Mouse (Mus musculus): ENCODE results near the gene Skp1a. TPM values are rescaled to one million over a fixed set of nuclear protein-coding genes. Genes with fewer than 3 reads are reported as not detected.

Gene Skp1a
- total RNA-seq, 2 experiments from 2014 or later = 239 to 266 TPM

DNA sequence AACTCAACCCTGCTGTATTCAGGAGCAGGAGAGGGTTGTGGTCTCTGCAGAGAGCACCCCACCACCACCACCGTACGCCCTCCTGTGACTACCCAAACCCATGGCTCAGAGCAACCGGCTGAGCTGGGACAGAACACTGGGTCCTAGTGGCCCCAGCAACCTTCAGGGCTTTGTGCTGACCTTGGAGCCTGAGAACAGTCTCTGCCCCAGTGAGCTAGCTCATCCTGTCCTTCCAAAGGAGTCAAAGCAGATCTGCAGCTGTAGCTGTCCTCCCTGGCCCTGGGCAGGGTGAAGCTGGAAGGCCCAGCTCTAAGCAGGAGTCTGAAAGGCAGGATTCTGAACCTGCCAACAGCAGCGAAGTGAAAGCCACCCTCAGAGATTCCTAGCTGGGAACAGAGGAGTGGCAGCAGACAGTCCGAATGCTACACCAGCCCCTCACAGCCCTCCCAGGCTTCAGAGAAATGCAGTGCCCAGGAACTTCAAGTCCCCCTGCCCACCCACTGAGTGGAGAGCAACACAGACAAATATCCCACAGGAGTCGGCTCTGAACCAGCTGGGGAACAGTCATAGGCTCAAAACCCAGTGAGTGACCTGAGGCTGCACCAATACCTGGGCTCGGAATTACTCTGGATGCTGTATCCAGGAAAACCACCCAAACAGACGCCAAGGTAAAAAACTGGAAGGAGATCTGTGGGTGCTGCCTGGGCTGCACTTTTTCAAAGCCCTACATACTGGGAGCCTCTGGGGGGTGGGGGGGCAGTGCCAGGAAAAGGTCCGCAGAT lies 44.2 kb downstream of the Skp1a start:
- intact Hi-C loops (cut with DNase I) = no loop called here

DNA sequence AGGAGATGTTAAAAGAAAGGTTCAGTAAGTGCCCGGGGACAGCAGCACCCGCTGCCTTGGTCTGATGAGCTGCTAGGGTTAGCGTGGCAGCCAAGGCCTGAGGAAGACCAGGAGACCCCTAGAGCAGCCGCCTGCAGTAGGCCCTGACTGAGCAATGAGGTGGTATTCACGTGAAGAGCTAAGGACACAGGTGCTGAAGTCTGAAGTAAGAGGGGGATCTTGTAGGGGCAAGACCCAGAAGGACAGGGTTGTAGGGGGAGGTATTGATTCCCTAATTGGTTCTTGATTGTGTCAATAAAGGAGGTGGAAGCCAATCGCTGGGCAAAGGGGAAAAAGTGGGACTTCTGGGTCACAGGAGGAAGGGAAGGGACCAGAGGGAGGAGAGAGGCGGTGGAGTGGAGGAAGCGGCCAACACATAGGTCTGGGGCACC lies 45.2 kb downstream of the Skp1a start:
- no peak for DNase-seq
- intact Hi-C loops (cut with DNase I) = no loop called here

More for the DNA sequence above, 44.2 kb downstream of the Skp1a start:
- no peak for DNase-seq

DNA sequence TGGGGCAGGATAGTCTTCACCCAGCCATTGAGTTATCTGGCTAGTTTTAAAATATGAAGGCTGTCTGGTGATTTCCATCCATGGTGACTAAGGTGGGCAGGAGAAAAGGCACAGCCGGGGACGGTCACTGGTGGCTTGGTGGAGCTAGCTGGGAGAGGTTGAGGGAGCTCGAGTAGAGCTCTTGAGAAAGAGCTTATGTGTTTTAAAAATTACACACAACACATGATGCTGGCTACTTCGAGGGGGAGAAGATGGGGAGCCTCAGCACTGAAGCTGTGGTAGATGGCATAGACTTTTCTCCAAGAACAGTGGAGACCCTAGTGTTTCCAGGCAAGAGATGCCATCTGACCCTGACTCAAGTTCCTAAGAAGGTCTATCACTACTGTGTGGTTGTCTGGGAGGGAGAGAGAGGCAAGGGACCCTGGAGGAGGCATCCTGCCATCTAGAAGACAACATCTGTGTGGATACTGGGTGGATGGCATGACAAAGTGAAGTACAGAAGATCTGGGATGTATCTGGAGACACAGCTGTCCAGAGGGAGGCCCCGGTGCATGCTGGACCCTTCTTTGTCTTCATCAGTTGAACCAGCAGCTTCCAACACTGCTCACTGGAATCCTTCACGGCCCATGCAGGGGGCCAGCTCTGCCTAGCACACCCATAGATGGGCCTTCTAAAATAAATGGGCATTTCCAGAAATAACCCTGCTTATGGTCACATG lies 45.8 kb downstream of the Skp1a start:
- intact Hi-C loops (cut with DNase I) = no loop called here

DNA sequence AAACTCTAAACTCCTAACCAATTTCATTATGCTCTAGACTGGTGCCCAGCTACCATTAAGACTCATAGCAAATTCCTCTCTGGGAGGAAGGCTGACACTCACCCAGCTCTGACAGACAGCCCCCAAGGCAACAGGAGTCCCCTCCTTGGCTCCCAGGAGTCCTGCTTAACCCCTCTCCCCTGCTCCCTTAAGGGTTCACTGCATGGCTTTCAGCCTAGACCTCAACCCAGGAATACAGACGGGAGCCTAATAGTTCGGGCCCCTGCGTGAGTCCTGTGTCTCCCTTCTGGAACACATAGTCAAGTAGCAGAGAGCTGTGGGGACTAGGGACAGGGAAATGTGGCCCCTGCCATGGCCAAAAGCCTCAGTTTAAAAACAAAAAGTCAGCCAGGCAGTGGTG lies 46.4 kb downstream of the Skp1a start:
- DNase-seq = no peak
- intact Hi-C loops (cut with DNase I) = no loop called here

More for the DNA sequence above, 45.8 kb downstream of the Skp1a start:
- DNase-seq = no peak

DNA sequence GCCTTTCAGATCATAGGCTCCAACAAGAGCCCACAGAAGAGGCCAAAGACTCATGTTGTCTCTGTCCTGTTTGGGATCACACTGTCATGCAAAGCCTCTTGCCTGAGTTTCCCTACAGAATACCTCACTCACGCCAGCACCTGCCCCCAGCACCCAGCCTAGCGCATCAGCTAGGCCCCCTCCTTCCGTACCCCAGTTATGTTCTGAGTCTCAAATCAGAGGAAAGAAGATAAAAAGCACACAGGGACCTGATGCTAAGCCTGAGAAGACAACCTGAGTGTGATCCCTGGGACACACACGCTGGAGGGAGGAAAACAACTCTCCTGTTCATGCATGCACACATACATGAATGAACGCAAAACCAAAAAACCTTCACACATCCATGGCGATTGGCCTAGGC lies 47.2 kb downstream of the Skp1a start:
- intact Hi-C loops (cut with DNase I) = no loop called here
- no peak for DNase-seq

DNA sequence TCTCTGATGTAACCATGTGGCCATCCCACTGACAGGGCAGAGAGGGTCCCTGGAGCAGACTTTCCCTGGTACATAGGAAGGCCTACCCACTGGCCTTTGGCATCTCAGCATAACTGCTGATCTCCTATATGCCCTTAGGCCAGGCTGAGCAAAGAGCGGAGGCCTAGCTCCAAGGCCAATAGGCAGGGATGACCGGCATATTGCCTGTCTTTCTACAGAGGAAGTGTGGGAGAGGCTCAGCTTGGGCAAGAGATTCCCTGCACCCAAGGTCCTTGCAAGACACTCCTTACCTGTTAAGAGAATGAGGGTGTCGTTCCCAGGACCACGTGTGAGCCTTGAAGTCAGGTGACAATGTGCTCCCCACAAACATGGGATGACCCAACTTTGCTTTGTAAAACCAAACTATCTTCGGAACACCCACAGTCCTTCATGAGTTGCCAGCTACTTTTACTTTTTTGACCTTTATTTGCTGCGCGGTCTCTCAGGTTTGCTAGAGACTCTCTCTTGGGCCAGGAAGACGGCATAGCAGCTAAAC lies 47.9 kb downstream of the Skp1a start:
- no peak for DNase-seq

DNA sequence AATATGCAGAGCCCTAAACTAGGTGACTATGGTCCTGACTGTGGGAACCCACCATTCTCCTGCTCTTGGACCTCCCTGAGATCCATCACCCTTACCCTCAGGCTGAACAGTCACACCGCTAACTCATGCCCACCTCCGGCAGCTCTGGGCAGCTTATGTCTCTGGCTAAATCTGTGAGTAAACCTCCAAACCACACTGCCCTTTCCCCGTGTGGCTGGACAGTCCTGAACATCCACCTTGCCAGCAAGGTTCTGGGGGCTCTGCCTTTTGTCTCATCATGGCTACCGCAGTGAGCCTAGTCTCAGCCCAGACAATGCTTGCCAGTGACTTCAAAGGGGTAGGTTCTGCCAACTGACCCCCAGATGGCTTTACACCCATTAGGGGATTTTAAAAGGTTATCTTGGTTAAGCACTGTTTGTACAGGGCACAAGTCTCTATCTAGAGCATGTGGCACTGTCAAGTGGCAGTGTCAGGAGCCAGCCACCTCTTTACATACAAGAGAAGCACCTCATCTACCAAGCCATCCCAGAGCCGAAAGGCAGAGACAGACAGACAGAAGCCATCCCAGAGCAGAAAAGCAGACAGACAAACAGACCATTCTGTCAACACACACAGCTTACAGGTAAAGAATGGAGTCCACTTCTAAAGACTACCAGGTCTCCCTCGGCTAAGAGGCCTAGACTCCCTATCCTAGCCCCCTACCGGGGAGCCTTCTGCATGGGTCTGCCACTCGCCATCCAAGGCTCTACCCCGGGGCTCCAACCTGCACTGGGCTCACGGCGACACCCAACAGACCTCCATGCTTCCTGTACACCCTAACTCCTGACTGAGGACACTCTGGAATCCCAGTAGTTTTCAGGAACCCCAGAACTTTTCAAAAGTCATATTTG lies 49.0 kb downstream of the Skp1a start:
- DNase-seq = no peak
- intact Hi-C loops (cut with DNase I) = no loop called here

More for the DNA sequence above, 47.9 kb downstream of the Skp1a start:
- intact Hi-C loops (cut with DNase I) = no loop called here

DNA sequence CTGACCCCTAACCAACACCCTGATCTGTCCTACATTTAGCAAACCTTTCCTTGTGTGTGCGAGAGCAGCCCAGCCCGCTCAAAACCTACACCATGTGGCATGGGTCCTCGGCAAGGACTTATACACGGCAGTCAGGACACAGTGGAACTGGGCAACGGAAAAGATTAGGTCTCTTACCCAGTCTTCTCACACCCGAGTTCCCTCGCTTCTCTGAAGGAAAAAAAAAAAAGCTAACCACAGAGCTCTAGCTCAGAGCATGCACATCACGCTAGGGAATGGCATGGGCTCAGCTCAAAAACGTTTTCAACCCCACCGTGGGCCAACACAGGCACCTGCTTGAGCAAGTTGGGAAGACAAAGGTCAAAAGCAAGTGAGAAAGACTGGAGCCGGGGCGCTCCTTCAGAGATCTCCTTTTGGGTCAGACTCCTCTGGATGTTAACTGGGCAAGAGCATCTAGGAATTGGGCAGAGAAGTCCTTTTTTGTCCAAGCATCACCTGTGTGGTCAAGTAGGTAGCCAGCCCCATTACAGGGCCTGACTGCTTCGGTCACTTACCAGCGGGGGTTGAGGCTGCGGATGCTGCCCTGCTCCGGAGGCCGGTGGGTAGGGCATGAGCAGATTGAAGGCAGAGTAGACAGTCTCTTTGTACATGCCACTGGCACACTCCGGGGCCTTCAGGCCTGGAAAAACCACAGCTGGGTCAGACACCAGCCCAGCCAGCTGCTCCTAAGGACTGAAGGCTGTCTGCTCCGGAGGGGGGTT lies 50.0 kb downstream of the Skp1a start:
- no peak for DNase-seq
- intact Hi-C loops (cut with DNase I) = loop anchor here (2.0 kb wide), 2 partner anchors 13 to 15 kb away; no protein-coding TSS in a partner anchor

DNA sequence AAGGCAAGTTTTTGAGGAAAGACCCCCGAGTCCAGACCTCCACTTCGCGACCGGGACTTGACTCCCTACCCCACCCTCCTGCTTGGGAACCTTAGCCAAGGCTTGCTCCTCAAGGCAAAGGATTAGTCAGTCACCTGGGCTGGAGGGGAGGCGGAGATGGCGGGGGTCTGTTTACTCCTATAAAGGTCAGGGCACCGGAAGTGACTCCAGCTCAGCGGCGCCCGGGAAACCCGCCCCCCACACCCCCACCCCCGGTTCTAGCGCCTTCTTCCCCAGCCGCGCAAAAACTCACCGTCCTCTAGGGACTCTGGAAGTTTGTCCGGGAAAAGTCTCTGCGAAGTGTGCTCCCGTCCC lies 50.6 kb downstream of the Skp1a start:
- DNase-seq = no peak
- intact Hi-C loops (cut with DNase I) = loop anchor here (2.0 kb wide), 2 partner anchors 14 kb away; no protein-coding TSS in a partner anchor

DNA sequence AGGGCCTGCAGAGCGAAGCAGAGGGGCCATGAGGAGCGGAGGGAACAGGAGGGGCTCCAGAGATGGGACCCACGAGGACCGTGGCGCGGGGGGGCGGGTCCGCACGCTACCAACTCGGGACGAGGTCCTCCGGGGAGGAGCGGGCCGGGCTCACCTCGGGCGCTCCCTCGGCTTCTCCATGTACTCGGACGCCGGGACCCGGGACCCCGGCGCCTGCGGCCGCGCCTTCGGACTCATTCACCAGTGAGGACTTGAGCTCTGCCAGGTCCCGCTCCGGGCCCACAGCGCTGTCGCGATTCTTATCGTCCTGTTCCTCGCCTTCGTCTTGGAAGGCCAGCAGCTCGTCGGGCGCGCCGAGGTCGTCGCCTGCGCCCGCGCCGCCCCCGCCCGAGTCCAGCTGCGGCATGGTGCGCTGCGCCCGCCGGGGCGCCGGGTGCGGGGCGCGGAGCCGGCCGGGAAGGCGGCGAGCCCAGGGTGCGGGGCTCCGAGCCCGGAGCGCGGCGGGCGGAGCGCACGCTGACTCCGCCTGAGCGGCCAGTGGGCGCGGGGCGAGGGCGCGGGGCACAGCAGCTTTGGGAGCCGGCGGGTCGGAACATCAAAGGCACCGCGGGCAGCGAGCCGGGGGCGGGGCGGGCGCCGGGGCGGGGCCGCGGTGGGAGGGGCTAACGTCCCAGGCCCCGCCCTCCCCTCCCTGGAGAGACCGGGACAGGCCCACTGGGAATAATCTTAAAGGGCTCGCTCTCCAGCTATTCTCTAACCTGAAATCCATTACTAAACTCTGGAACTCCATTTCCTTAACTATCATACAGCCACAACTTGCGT lies 51.2 kb downstream of the Skp1a start, which contains the start of gene Tcf7:
Tcf7 (minus strand) TSS at position 241 of the 822 bp plus-strand sequence.
- intact Hi-C loops (cut with DNase I) = loop anchor here (2.0 kb wide), 2 partner anchors 14 kb away; no protein-coding TSS in a partner anchor
- peak; percentile 64 for DNase-seq

DNA sequence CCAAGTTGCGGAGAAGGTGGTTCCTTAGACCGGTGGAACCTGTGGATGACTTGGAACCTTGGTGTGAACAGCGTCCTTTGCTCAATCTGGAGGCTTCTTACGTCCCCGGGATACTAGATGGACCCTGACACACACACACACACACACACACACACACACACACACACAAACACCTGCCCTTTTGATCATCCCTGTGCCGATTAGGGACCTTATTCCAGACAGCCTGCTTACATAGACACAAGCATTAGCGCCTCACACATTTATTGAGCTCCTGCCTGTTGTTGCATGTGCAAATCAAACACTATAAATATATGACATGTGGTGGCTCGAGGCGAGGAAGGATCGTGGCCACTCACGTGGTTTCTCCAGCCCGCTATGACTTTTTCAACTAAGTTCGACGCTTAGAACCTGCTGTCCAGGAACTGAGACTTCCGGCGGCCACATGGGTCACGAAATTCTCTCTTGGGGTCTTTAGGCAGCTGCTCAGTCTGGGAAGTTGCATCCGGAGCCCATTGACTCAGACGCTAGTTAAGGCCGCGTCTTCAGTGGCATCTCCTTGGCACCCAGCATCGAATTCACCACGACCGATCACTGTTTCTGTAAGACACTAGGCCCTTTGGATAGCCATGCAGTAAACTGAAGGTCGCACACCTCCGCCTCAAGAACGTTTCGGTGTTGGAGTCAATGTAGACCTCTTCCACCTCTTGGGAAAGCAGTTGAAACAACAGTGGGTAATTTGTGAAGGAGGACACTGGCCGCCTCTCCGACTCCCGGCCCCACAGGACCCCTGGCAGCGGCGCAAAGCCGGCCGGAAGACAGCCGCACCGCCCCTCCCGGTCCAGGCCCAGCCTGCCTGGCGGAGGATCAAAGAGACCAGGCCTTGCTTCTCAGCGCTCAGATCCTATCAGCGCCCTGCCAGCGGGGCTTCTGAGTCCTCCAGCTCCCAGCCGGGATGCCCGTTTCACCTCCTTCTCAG lies 52.1 kb downstream of the Skp1a start:
- intact Hi-C loops (cut with DNase I) = loop anchor here (2.0 kb wide), 2 partner anchors 13 to 15 kb away; no protein-coding TSS in a partner anchor
- peak; percentile 63 to 80 for DNase-seq

DNA sequence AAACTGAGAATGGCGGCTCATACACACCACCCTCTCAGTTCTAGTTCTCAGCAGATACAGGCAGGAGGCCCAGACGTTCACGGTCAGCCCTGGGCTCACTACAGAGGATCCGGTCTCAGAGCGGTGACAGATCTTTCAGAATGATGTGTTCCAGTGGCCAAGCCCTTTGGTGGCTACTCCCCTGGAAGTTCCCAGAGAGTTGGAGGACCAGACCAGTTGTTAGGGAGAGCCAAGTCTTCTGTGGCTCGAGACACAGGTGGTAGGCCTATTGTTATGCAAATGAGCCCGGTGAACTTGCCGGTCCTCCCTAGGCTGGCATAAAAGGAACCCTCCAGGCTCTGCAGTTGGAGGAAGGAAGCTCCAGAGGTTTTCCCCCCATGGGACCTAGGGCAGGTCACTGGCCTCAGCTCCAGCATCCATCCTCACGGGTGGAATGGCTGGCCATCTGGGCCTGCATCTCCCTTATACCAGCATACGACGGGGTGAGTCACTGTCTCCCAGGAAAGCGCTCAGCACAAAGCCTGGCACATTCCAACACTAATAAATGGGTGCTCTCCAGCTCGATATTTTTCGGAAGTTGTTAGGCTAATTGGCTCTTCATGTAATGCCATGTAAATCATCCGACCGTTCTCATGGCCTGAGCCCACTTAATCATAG lies 54.6 kb downstream of the Skp1a start:
- no peak for DNase-seq
- intact Hi-C loops (cut with DNase I) = no loop called here

DNA sequence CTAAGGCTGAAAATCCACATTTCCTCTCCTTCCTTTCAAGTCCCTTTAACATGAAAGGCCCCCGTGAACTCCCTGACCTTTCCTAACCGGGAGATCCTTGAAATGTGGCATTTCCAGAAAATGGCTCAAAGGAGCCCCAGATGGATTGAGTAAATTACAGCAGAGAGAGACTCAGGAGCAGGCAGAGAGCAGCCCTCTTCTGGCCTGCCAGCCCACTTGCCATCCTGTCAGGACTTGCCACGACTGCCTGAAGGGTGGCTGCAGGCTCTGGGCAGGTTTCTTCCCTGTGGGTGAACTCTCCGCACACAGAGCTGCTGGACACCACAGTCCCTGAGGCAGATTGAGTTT lies 55.1 kb downstream of the Skp1a start:
- intact Hi-C loops (cut with DNase I) = no loop called here
- DNase-seq = no peak

DNA sequence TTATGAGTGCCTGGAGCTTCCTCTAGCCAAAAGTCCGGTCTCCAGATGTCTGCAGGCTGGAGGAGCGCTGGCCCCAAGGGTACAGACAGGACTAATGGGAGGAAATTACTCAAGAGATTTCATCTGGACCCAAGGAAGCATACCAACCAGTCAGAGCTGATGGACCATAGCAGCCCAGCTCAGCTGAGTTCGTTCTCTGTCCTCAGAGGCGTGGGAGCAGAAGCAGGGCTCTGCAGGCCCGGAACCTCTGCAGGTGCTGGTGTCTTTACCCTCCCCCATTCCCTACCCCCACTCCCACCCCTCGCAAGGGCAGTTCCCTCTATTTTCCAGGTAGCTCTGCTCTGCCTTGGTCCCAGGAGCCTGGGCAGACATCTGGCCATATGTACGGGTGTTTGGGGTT lies 60.6 kb downstream of the Skp1a start:
- intact Hi-C loops (cut with DNase I) = no loop called here
- no peak for DNase-seq

DNA sequence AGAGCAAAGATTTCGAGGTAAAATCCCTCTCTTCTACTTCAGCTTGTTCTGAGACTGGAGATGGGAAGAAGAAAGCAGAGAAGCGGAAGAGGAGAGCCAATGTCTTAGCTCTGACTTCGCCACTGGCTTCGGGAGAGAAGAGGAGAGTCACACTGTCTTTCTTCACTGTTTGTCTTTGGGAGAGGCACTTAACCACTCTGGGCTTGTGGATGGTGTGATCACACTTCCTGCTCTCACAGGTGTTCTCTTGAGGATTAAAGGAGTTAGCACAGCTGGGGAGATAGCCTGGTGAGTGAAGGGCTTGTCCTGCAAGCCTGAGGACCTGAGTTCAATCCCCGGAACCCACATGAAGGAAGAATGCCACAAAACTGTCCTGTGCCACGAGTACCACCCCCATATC lies 61.1 kb downstream of the Skp1a start:
- DNase-seq = no peak
- intact Hi-C loops (cut with DNase I) = no loop called here

DNA sequence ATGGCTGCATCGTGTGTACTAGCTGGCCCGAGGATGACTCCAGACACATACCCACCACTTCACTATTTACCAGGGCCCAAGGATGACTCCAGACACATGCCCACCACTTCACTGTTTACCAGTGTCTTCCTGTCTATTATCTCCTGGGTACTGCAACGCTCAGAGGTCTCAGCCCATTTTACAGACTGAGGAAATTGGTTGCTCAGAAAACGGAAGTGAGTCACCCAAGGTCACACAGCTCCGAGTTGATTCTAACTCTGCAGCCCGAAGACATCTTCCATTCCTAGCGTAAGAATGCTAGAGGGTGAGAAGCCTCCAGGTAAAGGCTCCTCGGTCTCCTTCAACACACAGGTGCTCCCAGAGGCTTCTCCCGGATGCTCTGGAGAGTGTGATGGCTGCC lies 62.3 kb downstream of the Skp1a start:
- intact Hi-C loops (cut with DNase I) = no loop called here
- no peak for DNase-seq
